Mouse (Mus musculus): ENCODE data around the gene Arhgdib. TPM values are rescaled to one million over a fixed set of nuclear protein-coding genes. Genes with fewer than 3 reads are reported as not detected.

Gene Arhgdib
- total and polyA plus RNA-seq, 3 experiments, result 24.0 to 41.7 (median 30.4) TPM

- no peaks in the 10 kb centered on the region for H3K27me3 ChIP-seq (ENCODE audit: control insufficient read depth, insufficient read depth, low read length)
- H3K4me3 ChIP-seq, result no peak overlapping the region
- no peaks in the 10 kb centered on the region for H3K79me2 ChIP-seq (replicated peaks; ENCODE audit: control insufficient read depth, insufficient read depth, low read length)
- DNase-seq, result no peak
- TF ChIP-seq CTCF (IDR thresholded peaks at IDR 0.05) (no peak), EP300 (IDR thresholded peaks at IDR 0.05; ENCODE audit: insufficient read depth, low read depth, low read length) (no peak), POLR2A (IDR thresholded peaks at IDR 0.05; ENCODE audit: insufficient read depth, low read depth, low read length) (no peak)
- no peak overlapping the region for H3K9ac ChIP-seq (ENCODE audit: low read depth, low read length)
- no peaks in the 10 kb centered on the region for H3K36me3 ChIP-seq (ENCODE audit: control insufficient read depth, insufficient read depth, low read length)
- intact Hi-C loops (cut with DNase I), result loop anchor here (5.0 kb wide), 2 partner anchors 45 to 105 kb away; partner anchors contain the start of genes Erp27 and Pde6h
- H3K27ac ChIP-seq, result no peak overlapping the region
- WGBS, result 61% methylated on average over 4 of the region's 4 CpGs
- no peaks in the 10 kb centered on the region; the same call in 1 of the 2 replicates for H3K4me1 ChIP-seq (ENCODE audit: control insufficient read depth, insufficient read depth, low read length)
Observed at GRCm38 (mm10) chr6:136967466-136967865, 25.8 kb upstream of the Arhgdib start.

- H3K27ac ChIP-seq, result no peak overlapping the region
- H3K79me2 ChIP-seq (replicated peaks; ENCODE audit: control insufficient read depth, insufficient read depth, low read length), result no peaks in the 10 kb centered on the region
- H3K36me3 ChIP-seq (ENCODE audit: control insufficient read depth, insufficient read depth, low read length), result no peaks in the 10 kb centered on the region
- no peaks in the 10 kb centered on the region for H3K27me3 ChIP-seq (ENCODE audit: control insufficient read depth, insufficient read depth, low read length)
- no peaks in the 10 kb centered on the region; the same call in 1 of the 2 replicates for H3K4me1 ChIP-seq (ENCODE audit: control insufficient read depth, insufficient read depth, low read length)
- intact Hi-C loops (cut with DNase I), result loop anchor here (5.0 kb wide), 2 partner anchors 44 to 104 kb away; partner anchors contain the start of genes Erp27 and Pde6h
- TF ChIP-seq POLR2A (IDR thresholded peaks at IDR 0.05; ENCODE audit: insufficient read depth, low read depth, low read length), result no peak
- TF ChIP-seq EP300 (IDR thresholded peaks at IDR 0.05; ENCODE audit: insufficient read depth, low read depth, low read length), result no peak
- TF ChIP-seq CTCF (IDR thresholded peaks at IDR 0.05), result no peak
- 66% methylated on average over 10 of the region's 10 CpGs for WGBS
- H3K9ac ChIP-seq (ENCODE audit: low read depth, low read length), result no peak overlapping the region
- H3K4me3 ChIP-seq, result no peak overlapping the region
- no peak for DNase-seq
Observed at GRCm38 (mm10) chr6:136965912-136966311, 24.2 kb upstream of the Arhgdib start.

DNA sequence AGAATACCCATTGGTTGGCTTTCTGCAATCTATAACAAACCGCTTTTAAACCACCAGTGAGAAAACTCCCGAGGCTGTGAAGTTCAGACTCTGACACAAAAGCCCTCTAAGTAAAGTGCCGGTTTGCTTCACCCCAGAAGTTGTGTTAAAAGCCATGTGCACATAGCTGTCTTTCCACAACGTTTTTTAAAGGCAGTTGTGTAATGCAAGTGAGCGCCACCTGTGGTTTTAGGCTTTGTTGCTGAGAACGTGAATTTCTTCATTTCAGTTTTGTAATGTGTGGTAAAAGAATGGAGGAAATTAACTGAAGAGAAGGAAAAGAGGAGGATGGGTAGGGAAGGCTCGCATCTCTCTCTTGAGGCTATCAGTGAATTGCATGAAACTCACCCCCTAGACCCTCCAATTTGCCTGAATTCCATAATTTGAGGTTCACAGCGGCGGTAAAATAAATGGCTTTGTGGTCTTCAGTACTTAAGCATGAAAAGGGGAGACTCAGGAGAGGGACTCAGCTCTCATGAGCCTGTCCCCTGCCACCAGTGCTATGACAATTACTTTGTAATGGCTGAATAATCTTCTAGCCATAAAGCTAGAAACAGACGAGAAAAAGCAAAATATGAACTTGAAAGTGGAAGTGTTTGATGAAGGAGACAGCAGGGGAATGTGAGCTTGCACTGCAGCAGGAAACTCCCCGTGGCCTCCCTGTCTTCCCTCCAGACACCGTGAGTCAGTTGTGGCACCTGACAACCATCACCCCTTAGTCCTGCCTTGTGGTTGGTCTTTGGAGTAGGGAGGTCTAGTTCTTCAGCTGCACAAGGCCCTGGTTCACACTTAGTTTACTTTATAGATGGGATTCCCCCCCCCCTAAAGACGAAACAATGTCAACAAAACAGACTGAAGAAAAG lies 23.2 kb upstream of the Arhgdib start:
- 71% methylated on average over 13 of the region's 13 CpGs for WGBS
- Histone ChIP-seq H3K4me3 (no peak overlapping the region), H3K27ac (no peak overlapping the region), H3K27me3 (ENCODE audit: control insufficient read depth, insufficient read depth, low read length) (no peaks in the 10 kb centered on the region), H3K9ac (ENCODE audit: low read depth, low read length) (no peak overlapping the region), H3K36me3 (ENCODE audit: control insufficient read depth, insufficient read depth, low read length) (no peaks in the 10 kb centered on the region), H3K4me1 (ENCODE audit: control insufficient read depth, insufficient read depth, low read length) (no peaks in the 10 kb centered on the region; the same call in 1 of the 2 replicates), H3K79me2 (replicated peaks; ENCODE audit: control insufficient read depth, insufficient read depth, low read length) (no peaks in the 10 kb centered on the region)
- intact Hi-C loops (cut with DNase I), result loop anchor here (5.0 kb wide), 2 partner anchors 43 to 103 kb away; partner anchors contain the start of genes Erp27 and Pde6h
- no peak for TF ChIP-seq EP300 (IDR thresholded peaks at IDR 0.05; ENCODE audit: insufficient read depth, low read depth, low read length)
- no peak for TF ChIP-seq CTCF (IDR thresholded peaks at IDR 0.05)
- no peak for TF ChIP-seq POLR2A (IDR thresholded peaks at IDR 0.05; ENCODE audit: insufficient read depth, low read depth, low read length)
- no peak for DNase-seq

DNA sequence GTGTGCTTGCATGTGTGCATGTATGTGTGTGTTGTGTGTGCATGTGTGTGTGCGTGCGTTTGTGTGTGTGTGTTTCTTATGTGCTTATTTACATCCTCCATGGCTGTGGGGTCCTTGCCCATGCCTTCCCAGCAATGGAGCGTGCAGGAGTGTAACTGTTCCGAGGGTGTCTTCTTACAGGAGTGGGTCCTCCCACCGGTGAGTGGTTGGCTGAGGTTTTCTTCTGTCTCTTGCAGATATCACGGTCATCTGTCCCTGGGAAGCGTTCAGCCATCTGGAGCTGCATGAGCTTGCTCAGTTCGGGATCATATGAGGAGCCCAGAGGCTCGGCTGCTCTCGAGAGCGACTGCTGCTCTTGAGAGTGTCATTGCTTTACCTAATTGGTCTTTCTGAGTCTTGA lies 21.3 kb upstream of the Arhgdib start:
- WGBS, result 73% methylated on average over 11 of the region's 11 CpGs
- Histone ChIP-seq H3K79me2 (replicated peaks; ENCODE audit: control insufficient read depth, insufficient read depth, low read length) (no peaks in the 10 kb centered on the region), H3K36me3 (ENCODE audit: control insufficient read depth, insufficient read depth, low read length) (no peaks in the 10 kb centered on the region), H3K9ac (ENCODE audit: low read depth, low read length) (no peak overlapping the region), H3K4me3 (no peak overlapping the region), H3K4me1 (ENCODE audit: control insufficient read depth, insufficient read depth, low read length) (no peaks in the 10 kb centered on the region; the same call in 1 of the 2 replicates), H3K27me3 (ENCODE audit: control insufficient read depth, insufficient read depth, low read length) (no peaks in the 10 kb centered on the region), H3K27ac (no peak overlapping the region)
- TF ChIP-seq EP300 (IDR thresholded peaks at IDR 0.05; ENCODE audit: insufficient read depth, low read depth, low read length), result no peak
- no peak for TF ChIP-seq CTCF (IDR thresholded peaks at IDR 0.05)
- no peak for TF ChIP-seq POLR2A (IDR thresholded peaks at IDR 0.05; ENCODE audit: insufficient read depth, low read depth, low read length)
- intact Hi-C loops (cut with DNase I), result no loop called here
- no peak for DNase-seq

DNA sequence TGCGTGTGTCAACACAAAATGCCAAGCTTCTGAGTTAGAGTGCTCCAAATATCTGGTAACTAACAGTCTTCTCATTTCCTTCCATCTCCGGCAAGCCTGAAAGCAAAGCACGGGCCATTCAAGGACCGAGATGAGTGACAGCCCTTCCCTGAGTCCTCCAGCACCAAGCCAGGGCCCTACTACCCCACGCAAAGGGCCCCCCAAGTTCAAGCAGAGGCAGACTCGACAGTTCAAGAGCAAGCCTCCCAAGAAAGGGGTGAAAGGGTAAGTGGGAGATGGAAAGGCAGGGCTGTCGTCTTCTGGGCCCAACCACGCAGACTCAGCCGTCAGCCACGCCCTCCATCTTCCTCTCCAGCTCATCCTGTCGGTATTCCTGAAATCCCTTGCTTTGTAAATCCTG lies 17.4 kb upstream of the Arhgdib start:
- WGBS, result 49% methylated on average over 11 of the region's 11 CpGs
- intact Hi-C loops (cut with DNase I), result no loop called here
- H3K79me2 ChIP-seq (replicated peaks; ENCODE audit: control insufficient read depth, insufficient read depth, low read length), result no peaks in the 10 kb centered on the region
- H3K9ac ChIP-seq (ENCODE audit: low read depth, low read length), result no peak overlapping the region
- H3K4me1 ChIP-seq (ENCODE audit: control insufficient read depth, insufficient read depth, low read length), result no peaks in the 10 kb centered on the region
- H3K27me3 ChIP-seq (ENCODE audit: control insufficient read depth, insufficient read depth, low read length), result no peaks in the 10 kb centered on the region
- TF ChIP-seq EP300 (IDR thresholded peaks at IDR 0.05; ENCODE audit: insufficient read depth, low read depth, low read length) (no peak), CTCF (IDR thresholded peaks at IDR 0.05) (no peak), POLR2A (IDR thresholded peaks at IDR 0.05; ENCODE audit: insufficient read depth, low read depth, low read length) (no peak)
- DNase-seq, result no peak
- no peak overlapping the region for H3K4me3 ChIP-seq
- H3K36me3 ChIP-seq (ENCODE audit: control insufficient read depth, insufficient read depth, low read length), result no peaks in the 10 kb centered on the region
- no peak overlapping the region for H3K27ac ChIP-seq

- no peak for TF ChIP-seq CTCF (IDR thresholded peaks at IDR 0.05)
- TF ChIP-seq EP300 (IDR thresholded peaks at IDR 0.05; ENCODE audit: insufficient read depth, low read depth, low read length), result no peak
- no peak for TF ChIP-seq POLR2A (IDR thresholded peaks at IDR 0.05; ENCODE audit: insufficient read depth, low read depth, low read length)
- 72% methylated on average over 7 of the region's 7 CpGs for WGBS
Observed at GRCm38 (mm10) chr6:136957062-136957461, 15.4 kb upstream of the Arhgdib start.

More at GRCm38 (mm10) chr6:136957062-136957461, 15.4 kb upstream of the Arhgdib start:
- Histone ChIP-seq H3K27me3 (ENCODE audit: control insufficient read depth, insufficient read depth, low read length) (no peaks in the 10 kb centered on the region), H3K79me2 (replicated peaks; ENCODE audit: control insufficient read depth, insufficient read depth, low read length) (no peaks in the 10 kb centered on the region), H3K36me3 (ENCODE audit: control insufficient read depth, insufficient read depth, low read length) (no peaks in the 10 kb centered on the region), H3K4me1 (ENCODE audit: control insufficient read depth, insufficient read depth, low read length) (no peaks in the 10 kb centered on the region), H3K9ac (ENCODE audit: low read depth, low read length) (no peak overlapping the region), H3K4me3 (no peak overlapping the region), H3K27ac (no peak overlapping the region)
- intact Hi-C loops (cut with DNase I), result no loop called here
- no peak for DNase-seq

All from heart, adult 2 months (tissue).